Mouse (Mus musculus): ENCODE measurements around the gene Slc12a6. TPM values are rescaled to one million over a fixed set of nuclear protein-coding genes. Genes with fewer than 3 reads are reported as not detected.

The Slc12a6 gene
- polyA plus RNA-seq, 1 experiment: 4.4 TPM

GRCm38 (mm10) chr2:112241787-112242186 is 23.8 kb upstream of the Slc12a6 start:
- H3K36me3 ChIP-seq (ENCODE audit: control insufficient read depth, insufficient read depth): peaks cover 25% of the 10 kb centered on the region
- no peaks in the 10 kb centered on the region for H3K27me3 ChIP-seq (ENCODE audit: control insufficient read depth, insufficient read depth, insufficient read length)
- TF ChIP-seq MAX (IDR thresholded peaks at IDR 0.05): no peak
- TF ChIP-seq CTCF (IDR thresholded peaks at IDR 0.05; ENCODE audit: control insufficient read depth, insufficient read depth, insufficient read length): no peak
- no peak for TF ChIP-seq MYOG (IDR thresholded peaks at IDR 0.05; ENCODE audit: control insufficient read depth, extremely low read depth, insufficient read length)
- no peak for TF ChIP-seq FOSL1 (IDR thresholded peaks at IDR 0.05; ENCODE audit: insufficient read depth, low read length, poor library complexity, severe bottlenecking)
- TF ChIP-seq USF1 (IDR thresholded peaks at IDR 0.05; ENCODE audit: low read depth): no peak
- no peak for TF ChIP-seq MYOD1 (IDR thresholded peaks at IDR 0.05; ENCODE audit: control insufficient read depth, insufficient read length, low read depth)
- no peak for TF ChIP-seq CEBPB (IDR thresholded peaks at IDR 0.05; ENCODE audit: low read depth)
- peaks cover 21% of the 10 kb centered on the region for H3K79me3 ChIP-seq (ENCODE audit: low read depth)
- H3K4me3 ChIP-seq (ENCODE audit: insufficient read depth, poor library complexity, severe bottlenecking): no peak overlapping the region
- no peak overlapping the region for H3ac ChIP-seq (ENCODE audit: control insufficient read depth, insufficient read length, low read depth)
- H3K79me2 ChIP-seq (ENCODE audit: control insufficient read depth, insufficient read depth): peaks cover 34% of the 10 kb centered on the region

GRCm38 (mm10) chr2:112245307-112245706 is 20.3 kb upstream of the Slc12a6 start:
- H3ac ChIP-seq (ENCODE audit: control insufficient read depth, insufficient read length, low read depth): no peak overlapping the region
- H3K79me3 ChIP-seq (ENCODE audit: low read depth): peaks cover 16% of the 10 kb centered on the region
- H3K27me3 ChIP-seq (ENCODE audit: control insufficient read depth, insufficient read depth, insufficient read length): no peaks in the 10 kb centered on the region
- H3K79me2 ChIP-seq (ENCODE audit: control insufficient read depth, insufficient read depth): peaks cover 27% of the 10 kb centered on the region
- H3K4me3 ChIP-seq (ENCODE audit: insufficient read depth, poor library complexity, severe bottlenecking): no peak overlapping the region
- TF ChIP-seq CEBPB (IDR thresholded peaks at IDR 0.05; ENCODE audit: low read depth): no peak
- no peak for TF ChIP-seq FOSL1 (IDR thresholded peaks at IDR 0.05; ENCODE audit: insufficient read depth, low read length, poor library complexity, severe bottlenecking)
- no peak for TF ChIP-seq MYOD1 (IDR thresholded peaks at IDR 0.05; ENCODE audit: control insufficient read depth, insufficient read length, low read depth)
- TF ChIP-seq MAX (IDR thresholded peaks at IDR 0.05): no peak
- no peak for TF ChIP-seq CTCF (IDR thresholded peaks at IDR 0.05; ENCODE audit: control insufficient read depth, insufficient read depth, insufficient read length)
- no peak for TF ChIP-seq MYOG (IDR thresholded peaks at IDR 0.05; ENCODE audit: control insufficient read depth, extremely low read depth, insufficient read length)
- TF ChIP-seq USF1 (IDR thresholded peaks at IDR 0.05; ENCODE audit: low read depth): no peak
- H3K36me3 ChIP-seq (ENCODE audit: control insufficient read depth, insufficient read depth): peaks cover 51% of the 10 kb centered on the region

GRCm38 (mm10) chr2:112246193-112246592 is 19.4 kb upstream of the Slc12a6 start:
- Histone ChIP-seq H3K36me3 (ENCODE audit: control insufficient read depth, insufficient read depth) (peaks cover 51% of the 10 kb centered on the region), H3K27me3 (ENCODE audit: control insufficient read depth, insufficient read depth, insufficient read length) (no peaks in the 10 kb centered on the region), H3K79me2 (ENCODE audit: control insufficient read depth, insufficient read depth) (peaks cover 18% of the 10 kb centered on the region), H3ac (ENCODE audit: control insufficient read depth, insufficient read length, low read depth) (no peak overlapping the region), H3K79me3 (ENCODE audit: low read depth) (peaks cover 8% of the 10 kb centered on the region), H3K4me3 (ENCODE audit: insufficient read depth, poor library complexity, severe bottlenecking) (no peak overlapping the region)
- TF ChIP-seq CTCF (IDR thresholded peaks at IDR 0.05; ENCODE audit: control insufficient read depth, insufficient read depth, insufficient read length) (no peak), MYOD1 (IDR thresholded peaks at IDR 0.05; ENCODE audit: control insufficient read depth, insufficient read length, low read depth) (peak; percentile 71)

GRCm38 (mm10) chr2:112247323-112247722 is 18.3 kb upstream of the Slc12a6 start:
- peaks cover under 1% of the 10 kb centered on the region for H3K79me3 ChIP-seq (ENCODE audit: low read depth)

GRCm38 (mm10) chr2:112249780-112250453 is 15.7 kb upstream of the Slc12a6 start:
- Histone ChIP-seq H3K27me3 (ENCODE audit: control insufficient read depth, insufficient read depth, insufficient read length) (no peaks in the 10 kb centered on the region), H3K79me2 (ENCODE audit: control insufficient read depth, insufficient read depth) (no peaks in the 10 kb centered on the region), H3K4me3 (ENCODE audit: insufficient read depth, poor library complexity, severe bottlenecking) (no peak overlapping the region), H3K79me3 (ENCODE audit: low read depth) (no peaks in the 10 kb centered on the region), H3K36me3 (ENCODE audit: control insufficient read depth, insufficient read depth) (peaks cover 31% of the 10 kb centered on the region), H3ac (ENCODE audit: control insufficient read depth, insufficient read length, low read depth) (no peak overlapping the region)
- TF ChIP-seq MAX (IDR thresholded peaks at IDR 0.05) (no peak), MYOD1 (IDR thresholded peaks at IDR 0.05; ENCODE audit: control insufficient read depth, insufficient read length, low read depth) (no peak), MYOG (IDR thresholded peaks at IDR 0.05; ENCODE audit: control insufficient read depth, extremely low read depth, insufficient read length) (no peak), USF1 (IDR thresholded peaks at IDR 0.05; ENCODE audit: low read depth) (no peak), CEBPB (IDR thresholded peaks at IDR 0.05; ENCODE audit: low read depth) (no peak), FOSL1 (IDR thresholded peaks at IDR 0.05; ENCODE audit: insufficient read depth, low read length, poor library complexity, severe bottlenecking) (no peak), CTCF (IDR thresholded peaks at IDR 0.05; ENCODE audit: control insufficient read depth, insufficient read depth, insufficient read length) (no peak)

More at GRCm38 (mm10) chr2:112247323-112247722, 18.3 kb upstream of the Slc12a6 start:
- H3K4me3 ChIP-seq (ENCODE audit: insufficient read depth, poor library complexity, severe bottlenecking): no peak overlapping the region
- no peak for TF ChIP-seq FOSL1 (IDR thresholded peaks at IDR 0.05; ENCODE audit: insufficient read depth, low read length, poor library complexity, severe bottlenecking)
- no peak for TF ChIP-seq MYOG (IDR thresholded peaks at IDR 0.05; ENCODE audit: control insufficient read depth, extremely low read depth, insufficient read length)
- TF ChIP-seq MYOD1 (IDR thresholded peaks at IDR 0.05; ENCODE audit: control insufficient read depth, insufficient read length, low read depth): no peak
- TF ChIP-seq MAX (IDR thresholded peaks at IDR 0.05): no peak
- no peak for TF ChIP-seq USF1 (IDR thresholded peaks at IDR 0.05; ENCODE audit: low read depth)
- no peak for TF ChIP-seq CTCF (IDR thresholded peaks at IDR 0.05; ENCODE audit: control insufficient read depth, insufficient read depth, insufficient read length)
- TF ChIP-seq CEBPB (IDR thresholded peaks at IDR 0.05; ENCODE audit: low read depth): no peak
- peaks cover 7% of the 10 kb centered on the region for H3K79me2 ChIP-seq (ENCODE audit: control insufficient read depth, insufficient read depth)
- no peaks in the 10 kb centered on the region for H3K27me3 ChIP-seq (ENCODE audit: control insufficient read depth, insufficient read depth, insufficient read length)
- H3K36me3 ChIP-seq (ENCODE audit: control insufficient read depth, insufficient read depth): peaks cover 47% of the 10 kb centered on the region
- no peak overlapping the region for H3ac ChIP-seq (ENCODE audit: control insufficient read depth, insufficient read length, low read depth)

All from C2C12 (cell line).